Mouse (Mus musculus): ENCODE data around the gene Ddx20. TPM values are rescaled to one million over a fixed set of nuclear protein-coding genes. Genes with fewer than 3 reads are reported as not detected.

Gene Ddx20
- polyA plus RNA-seq, 1 experiment from 2014 or later: 51.3 TPM

GRCm38 (mm10) chr3:105643566-105643965, 43.8 kb downstream of the Ddx20 start:
- Histone ChIP-seq H3K36me3 (replicated peaks) (no peaks in the 10 kb centered on the region), H3K4me1 (no peaks in the 10 kb centered on the region), H3K9me3 (no peaks in the 10 kb centered on the region), H3K27ac (no peak overlapping the region), H3K27me3 (ENCODE audit: poor library complexity, severe bottlenecking) (no peaks in the 10 kb centered on the region), H3K4me3 (no peak overlapping the region)
- 83% methylated on average over 5 of the region's 5 CpGs for WGBS
- DNase-seq (ENCODE audit: extremely low spot score, low spot score): no peak

GRCm38 (mm10) chr3:105642186-105642585, 45.2 kb downstream of the Ddx20 start:
- 67% methylated on average over 1 of the region's 1 CpGs for WGBS
- no peak overlapping the region for H3K27ac ChIP-seq
- H3K4me3 ChIP-seq: no peak overlapping the region
- no peaks in the 10 kb centered on the region for H3K36me3 ChIP-seq (replicated peaks)
- no peak for DNase-seq (ENCODE audit: extremely low spot score, low spot score)
- H3K4me1 ChIP-seq: no peaks in the 10 kb centered on the region
- H3K9me3 ChIP-seq: no peaks in the 10 kb centered on the region
- no peaks in the 10 kb centered on the region for H3K27me3 ChIP-seq (ENCODE audit: poor library complexity, severe bottlenecking)

GRCm38 (mm10) chr3:105633021-105633420, 54.4 kb downstream of the Ddx20 start:
- H3K4me3 ChIP-seq: no peak overlapping the region
- WGBS: 87% methylated on average over 3 of the region's 3 CpGs
- H3K4me1 ChIP-seq: peaks cover 10% of the 10 kb centered on the region
- H3K27me3 ChIP-seq (ENCODE audit: poor library complexity, severe bottlenecking): no peaks in the 10 kb centered on the region
- DNase-seq (ENCODE audit: extremely low spot score, low spot score): no peak
- no peaks in the 10 kb centered on the region for H3K36me3 ChIP-seq (replicated peaks)
- no peaks in the 10 kb centered on the region for H3K9me3 ChIP-seq
- no peak overlapping the region for H3K27ac ChIP-seq

GRCm38 (mm10) chr3:105632296-105632695, 55.1 kb downstream of the Ddx20 start:
- H3K9me3 ChIP-seq: no peaks in the 10 kb centered on the region
- H3K36me3 ChIP-seq (replicated peaks): no peaks in the 10 kb centered on the region
- 77% methylated on average over 2 of the region's 2 CpGs for WGBS
- peaks cover 17% of the 10 kb centered on the region for H3K4me1 ChIP-seq
- no peak for DNase-seq (ENCODE audit: extremely low spot score, low spot score)
- H3K27me3 ChIP-seq (ENCODE audit: poor library complexity, severe bottlenecking): no peaks in the 10 kb centered on the region
- no peak overlapping the region for H3K27ac ChIP-seq
- H3K4me3 ChIP-seq: no peak overlapping the region

Other genes starting within 250 kb of the Ddx20 start
- 0.21 and 0.31 TPM in 2 replicates for gene Kcnd3, start 235.2 kb downstream of the Ddx20 start, polyA plus RNA-seq (2016; fragmentation: Nextera tagmentation; extraction: Ambion mirVana)
- gene Inka2, start 17.0 kb upstream of the Ddx20 start, polyA plus RNA-seq (2016; fragmentation: Nextera tagmentation; extraction: Ambion mirVana): 1.5 and 2.0 TPM in 2 replicates
- 75.5 and 78.0 TPM in 2 replicates for gene Rap1a, start 113.8 kb upstream of the Ddx20 start, polyA plus RNA-seq (2016; fragmentation: Nextera tagmentation; extraction: Ambion mirVana)
- gene Adora3, start 183.3 kb upstream of the Ddx20 start, polyA plus RNA-seq (2016; fragmentation: Nextera tagmentation; extraction: Ambion mirVana): 0.16 and 0.41 TPM in 2 replicates
- not detected in 2 replicates for gene Tmigd3, start 183.3 kb upstream of the Ddx20 start, polyA plus RNA-seq (2016; fragmentation: Nextera tagmentation; extraction: Ambion mirVana)
- gene I830077J02Rik, start 245.1 kb upstream of the Ddx20 start, polyA plus RNA-seq (2016; fragmentation: Nextera tagmentation; extraction: Ambion mirVana): 0.30 and 0.86 TPM in 2 replicates

All from forebrain, embryonic 10.5 days (tissue).